Mouse (Mus musculus) adrenal gland, postnatal 14 days (tissue): ENCODE results near the gene Bdnf. TPM values are rescaled to one million over a fixed set of nuclear protein-coding genes. Genes with fewer than 3 reads are reported as not detected.

Source experiments
- total RNA-seq: library from RNA; stranded (reverse); gene quantifications from 2 replicates; pipeline ENCODE4 v1.2.3, GENCODE M21; 2021

Bdnf gene
- total RNA-seq, 1 experiment from 2014 or later: 0.41 TPM

Other genes with a start within 250 kb of the Bdnf start
- 72.4 and 77.2 TPM in 2 replicates for gene Lin7c, start 216.2 kb downstream of the Bdnf start, total RNA-seq
- 109 and 125 TPM in 2 replicates for gene Lgr4, start 242.9 kb downstream of the Bdnf start, total RNA-seq